Mouse (Mus musculus) neural tube, embryonic 13.5 days (tissue): ENCODE measurements around the gene Clns1a. TPM values are rescaled to one million over a fixed set of nuclear protein-coding genes. Genes with fewer than 3 reads are reported as not detected.
A peak's percentile ranks its signal among the peaks of the same experiment; 100 is the strongest.

Experiments
- ATAC-seq: fragments of 200-750 bp; cut with Nextera tagmentation; 2 replicates; pipeline ENCODE4 v1.8.0; 2017; ENCODE audit warnings: low read depth, mild to moderate bottlenecking, moderate TSS enrichment, moderate library complexity
- H3K27ac ChIP-seq: fragments of 300-500 bp; sonication (generic); replicated peaks from 2 replicates; pipeline ENCODE4 v1.5.1; 2015; ENCODE audit warnings: moderate library complexity, mild to moderate bottlenecking, inconsistent platforms
- H3K27me3 ChIP-seq: fragments of 300-500 bp; sonication (generic); 2 replicates; pipeline ENCODE4 v1.6.1; 2015; ENCODE audit warnings: mild to moderate bottlenecking, inconsistent platforms
- H3K36me3 ChIP-seq: fragments of 300-500 bp; sonication (generic); 2 replicates; pipeline ENCODE4 v1.6.1; 2015; ENCODE audit warnings: mild to moderate bottlenecking, inconsistent platforms
- H3K4me1 ChIP-seq: fragments of 300-500 bp; sonication (generic); replicated peaks from 2 replicates; pipeline ENCODE4 v1.6.1; 2015; ENCODE audit warnings: inconsistent platforms
- H3K4me2 ChIP-seq: fragments of 300-500 bp; sonication (generic); 2 replicates; pipeline ENCODE4 v1.6.1; 2015; ENCODE audit warnings: inconsistent platforms, mild to moderate bottlenecking, moderate library complexity
- H3K4me3 ChIP-seq: fragments of 300-500 bp; sonication (generic); 2 replicates; pipeline ENCODE4 v1.5.1; 2015; ENCODE audit warnings: mild to moderate bottlenecking, inconsistent platforms
- H3K9ac ChIP-seq: fragments of 300-500 bp; sonication (generic); 2 replicates; pipeline ENCODE4 v1.6.1; 2015; ENCODE audit warnings: moderate library complexity, mild to moderate bottlenecking, inconsistent platforms
- H3K9me3 ChIP-seq: fragments of 300-500 bp; sonication (generic); 2 replicates; pipeline ENCODE4 v1.6.1; 2016; ENCODE audit warnings: inconsistent platforms
- WGBS: fragments of 180-500 bp; shearing (Covaris S2); methylation state at CpG from one replicate; pipeline ENCODE4 v1.1.7; 2015; 5-methylcytosine and 5-hydroxymethylcytosine counted together
- polyA plus RNA-seq: library from polyadenylated mRNA; unstranded; fragments of >200 nt; fragmentation: Nextera tagmentation; extraction: Ambion mirVana; gene quantifications from 2 replicates; pipeline ENCODE4 v1.2.1, GENCODE M21; 2015

Clns1a gene
- polyA plus RNA-seq, 1 experiment from 2014 or later: 193 TPM

DNA sequence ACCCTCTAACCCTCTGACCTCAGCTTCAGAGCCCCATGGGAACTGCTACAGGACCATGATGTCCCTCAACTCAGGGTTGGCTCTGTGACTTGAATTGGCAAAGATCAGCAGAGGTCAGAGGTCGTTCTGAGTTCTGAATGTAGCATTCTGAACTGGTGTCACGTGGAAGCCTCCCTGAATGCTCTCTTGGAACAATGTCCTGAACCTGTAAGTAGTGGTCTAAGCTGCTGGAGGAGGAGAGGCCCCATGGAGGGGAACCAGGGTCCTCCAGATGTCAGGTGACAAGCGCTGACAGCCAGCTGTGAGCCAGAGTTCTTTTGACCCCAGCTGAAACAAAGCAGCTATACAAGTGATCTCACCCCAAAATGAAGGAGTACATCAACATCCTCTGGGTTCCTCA lies 34.0 kb downstream of the Clns1a start:
- H3K4me1 ChIP-seq: peaks cover 19% of the 10 kb centered on the region
- no peak overlapping the region for H3K9ac ChIP-seq
- H3K4me3 ChIP-seq: no peak overlapping the region
- peaks cover 7% of the 10 kb centered on the region for H3K36me3 ChIP-seq
- WGBS: 48% methylated on average over 3 of the region's 3 CpGs
- no peaks in the 10 kb centered on the region for H3K27me3 ChIP-seq
- no peak for ATAC-seq
- no peak overlapping the region for H3K27ac ChIP-seq
- H3K4me2 ChIP-seq: no peak overlapping the region
- H3K9me3 ChIP-seq: no peaks in the 10 kb centered on the region

DNA sequence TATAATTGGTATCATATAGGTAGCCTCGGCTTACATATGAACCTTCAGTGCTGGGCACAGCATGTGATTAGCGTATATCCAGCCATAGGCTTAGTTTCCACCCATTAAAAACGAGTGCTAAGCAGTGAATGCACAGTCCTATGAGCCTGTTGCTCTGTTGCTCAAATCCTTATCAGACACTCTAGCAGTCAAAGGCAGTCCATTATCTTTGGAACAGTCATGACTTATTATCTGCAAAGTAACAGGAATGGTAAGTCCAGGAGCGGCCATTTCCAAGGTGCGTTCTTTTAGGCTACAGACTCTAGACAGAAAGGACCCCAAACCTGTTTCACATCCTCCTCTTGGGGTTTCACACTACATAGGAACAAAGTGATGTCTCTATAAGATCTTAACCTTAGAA lies 37.2 kb downstream of the Clns1a start:
- no peak overlapping the region for H3K4me2 ChIP-seq
- peaks cover 33% of the 10 kb centered on the region for H3K4me1 ChIP-seq
- H3K27ac ChIP-seq: no peak overlapping the region
- no peaks in the 10 kb centered on the region for H3K27me3 ChIP-seq
- no peak for ATAC-seq
- WGBS: 95% methylated on average over 5 of the region's 5 CpGs
- no peak overlapping the region for H3K4me3 ChIP-seq
- no peaks in the 10 kb centered on the region for H3K36me3 ChIP-seq
- H3K9me3 ChIP-seq: no peaks in the 10 kb centered on the region
- no peak overlapping the region for H3K9ac ChIP-seq

DNA sequence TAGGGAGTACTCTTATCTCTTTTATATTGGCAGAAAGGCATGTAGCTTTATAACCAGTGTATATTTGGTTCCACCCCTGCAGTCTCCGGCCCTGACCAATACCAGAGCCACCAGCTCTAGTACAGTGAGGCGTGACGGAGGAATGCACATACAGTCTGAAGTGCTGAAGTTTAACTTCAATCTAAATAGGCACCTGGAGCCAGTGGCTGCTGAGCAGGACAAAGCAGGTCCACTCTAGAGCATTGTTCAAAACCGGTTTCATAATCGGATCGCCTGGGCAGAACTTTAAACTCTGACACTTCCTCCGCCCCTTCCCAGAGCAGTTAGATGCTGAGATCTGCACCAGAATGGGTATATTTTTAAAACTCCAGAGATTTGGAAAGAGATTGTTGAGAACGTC lies 38.6 kb downstream of the Clns1a start:
- no peak for ATAC-seq
- Histone ChIP-seq H3K4me1 (peaks cover 24% of the 10 kb centered on the region), H3K4me2 (no peak overlapping the region), H3K4me3 (no peak overlapping the region), H3K9me3 (no peaks in the 10 kb centered on the region), H3K9ac (no peak overlapping the region), H3K36me3 (no peaks in the 10 kb centered on the region), H3K27me3 (no peaks in the 10 kb centered on the region), H3K27ac (no peak overlapping the region)
- WGBS: 85% methylated on average over 8 of the region's 8 CpGs

DNA sequence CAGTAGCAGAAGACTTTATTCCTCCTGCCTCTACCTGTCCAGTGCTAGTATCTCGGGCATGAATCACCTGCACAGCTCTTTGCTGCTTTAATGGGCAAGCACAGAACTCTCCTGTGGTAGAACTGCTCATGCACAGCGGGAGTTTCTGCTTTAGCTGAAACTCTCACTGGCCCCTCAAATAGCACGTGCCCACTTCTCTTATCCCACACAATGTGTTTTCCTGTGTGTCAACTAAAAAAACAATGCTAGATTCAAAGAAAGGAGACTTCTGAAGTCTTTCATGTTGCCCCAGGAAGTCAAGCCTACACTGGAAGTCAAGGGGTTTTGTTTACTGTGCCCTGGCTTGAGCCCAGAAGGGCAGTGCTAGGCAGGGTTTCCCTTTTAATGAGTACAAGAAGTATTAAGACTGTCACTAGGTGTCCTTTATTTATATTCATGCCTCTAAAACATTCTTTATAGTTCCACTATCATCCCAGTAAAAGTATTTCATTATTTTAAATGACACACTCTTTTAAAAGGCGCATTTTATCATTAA lies 39.5 kb downstream of the Clns1a start:
- no peak for ATAC-seq

DNA sequence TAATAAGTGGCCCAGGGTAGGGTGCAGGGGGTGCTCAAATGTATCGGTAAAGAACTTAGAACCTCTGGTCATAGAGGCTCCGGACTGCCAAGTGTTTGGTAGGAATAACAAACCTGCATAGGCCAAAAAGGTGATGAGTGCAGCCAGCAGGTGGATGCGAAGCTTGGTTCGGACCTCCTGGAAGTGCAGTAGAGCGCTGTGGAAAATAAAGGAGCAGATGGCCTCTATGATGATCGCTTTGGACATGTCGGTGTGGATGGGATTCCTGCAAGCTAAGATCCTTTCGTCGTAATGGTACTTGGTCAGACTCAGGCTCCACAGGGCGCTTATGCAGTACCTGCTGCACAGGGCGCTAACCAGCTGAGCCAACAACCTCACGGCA lies 40.8 kb downstream of the Clns1a start:
- WGBS: 8% methylated on average over 12 of the region's 12 CpGs
- Histone ChIP-seq H3K4me1 (peaks cover 21% of the 10 kb centered on the region), H3K9ac (peak overlapping the region; percentile 77), H3K9me3 (no peaks in the 10 kb centered on the region), H3K27me3 (no peaks in the 10 kb centered on the region), H3K4me3 (peak overlapping the region; percentile 70), H3K27ac (no peak overlapping the region), H3K36me3 (no peaks in the 10 kb centered on the region), H3K4me2 (peak overlapping the region; percentile 97)
- no peak for ATAC-seq

More for the DNA sequence above, 39.5 kb downstream of the Clns1a start:
- Histone ChIP-seq H3K4me1 (peaks cover 21% of the 10 kb centered on the region), H3K4me3 (no peak overlapping the region), H3K4me2 (peak overlapping the region; percentile 13; the same call in 1 of the 2 replicates), H3K27me3 (no peaks in the 10 kb centered on the region), H3K36me3 (no peaks in the 10 kb centered on the region), H3K9me3 (no peaks in the 10 kb centered on the region), H3K9ac (no peak overlapping the region), H3K27ac (no peak overlapping the region)
- 40% methylated on average over 4 of the region's 4 CpGs for WGBS

DNA sequence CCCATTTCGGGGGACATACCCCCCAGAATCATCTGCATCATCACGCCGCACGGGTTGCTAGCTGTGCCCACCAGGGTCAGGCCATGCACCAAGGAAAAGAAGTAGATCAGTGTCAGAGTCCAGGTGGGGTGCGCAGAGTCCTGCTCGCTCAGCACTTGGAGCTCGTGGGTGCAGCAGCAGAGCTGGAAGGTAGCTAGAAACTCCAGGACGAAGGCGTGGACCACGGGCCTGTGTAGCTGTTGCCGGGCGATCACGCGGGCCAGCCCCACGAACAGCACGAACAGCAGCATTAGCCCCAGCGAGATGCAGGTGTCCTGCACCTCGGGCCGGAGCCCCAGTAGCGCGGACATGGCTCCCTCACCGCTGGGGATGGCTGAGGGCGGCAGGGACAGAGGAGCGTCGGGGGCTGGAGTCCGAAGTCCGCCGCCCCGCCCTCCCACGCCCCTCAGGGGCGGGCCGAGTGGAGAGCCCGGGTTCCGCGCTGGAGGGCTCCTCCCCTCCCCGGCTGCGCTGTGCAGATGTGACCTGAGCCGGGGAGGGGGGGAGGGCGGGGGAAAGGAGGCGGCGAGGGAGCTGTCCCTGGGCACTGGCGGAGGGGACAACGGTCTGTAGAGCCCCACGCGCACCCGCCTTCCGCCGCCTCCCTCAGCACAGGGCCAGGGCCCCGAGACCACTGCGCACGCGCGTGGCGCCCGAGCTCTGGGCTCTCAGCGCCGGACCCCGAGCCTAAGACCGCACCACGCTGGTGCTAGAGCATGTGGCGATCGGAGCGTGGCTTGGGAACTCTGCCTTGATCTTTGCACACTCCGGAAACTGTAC lies 41.4 kb downstream of the Clns1a start, which contains the start of gene Aqp11:
Aqp11 (minus strand) TSS at position 652 of the 819 bp plus-strand sequence.
- ATAC-seq: peak; percentile 94
- WGBS: under 1% methylated on average over 47 of the region's 64 CpGs
- peak within 1 kb of the TSS; percentile 97 for H3K4me2 ChIP-seq
- H3K27ac ChIP-seq: peak within 1 kb of the TSS; percentile 9; the same call in 1 of the 2 replicates
- peaks cover 21% of the 10 kb centered on the region for H3K4me1 ChIP-seq
- H3K27me3 ChIP-seq: no peaks in the 10 kb centered on the region
- peak within 1 kb of the TSS; percentile 70 for H3K4me3 ChIP-seq
- peak within 1 kb of the TSS; percentile 77 for H3K9ac ChIP-seq
- H3K36me3 ChIP-seq: no peaks in the 10 kb centered on the region
- no peaks in the 10 kb centered on the region for H3K9me3 ChIP-seq

DNA sequence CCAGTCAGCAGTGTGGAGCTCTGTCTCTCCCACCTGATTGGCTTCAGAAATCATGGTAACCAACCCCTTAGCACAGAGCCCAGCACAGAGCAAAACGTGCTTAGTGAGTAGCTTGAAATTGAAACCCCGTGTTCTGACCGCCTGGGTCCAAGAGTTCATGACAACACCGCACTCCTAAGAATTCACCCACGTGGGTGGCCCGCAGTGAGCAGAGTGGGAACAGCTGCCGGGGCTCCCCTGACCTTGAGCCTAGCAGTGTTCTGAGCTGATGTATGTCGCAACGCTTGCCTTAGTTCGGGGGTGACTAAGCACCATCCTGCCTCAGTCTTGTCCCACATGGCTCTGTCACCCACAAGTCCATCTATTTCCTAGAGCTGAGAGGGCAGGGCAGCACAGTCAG lies 44.5 kb downstream of the Clns1a start:
- Histone ChIP-seq H3K27ac (no peak overlapping the region), H3K4me2 (no peak overlapping the region), H3K9ac (no peak overlapping the region), H3K9me3 (no peaks in the 10 kb centered on the region), H3K27me3 (no peaks in the 10 kb centered on the region), H3K36me3 (no peaks in the 10 kb centered on the region), H3K4me3 (no peak overlapping the region), H3K4me1 (peaks cover 16% of the 10 kb centered on the region)
- no peak for ATAC-seq
- WGBS: 60% methylated on average over 10 of the region's 10 CpGs

DNA sequence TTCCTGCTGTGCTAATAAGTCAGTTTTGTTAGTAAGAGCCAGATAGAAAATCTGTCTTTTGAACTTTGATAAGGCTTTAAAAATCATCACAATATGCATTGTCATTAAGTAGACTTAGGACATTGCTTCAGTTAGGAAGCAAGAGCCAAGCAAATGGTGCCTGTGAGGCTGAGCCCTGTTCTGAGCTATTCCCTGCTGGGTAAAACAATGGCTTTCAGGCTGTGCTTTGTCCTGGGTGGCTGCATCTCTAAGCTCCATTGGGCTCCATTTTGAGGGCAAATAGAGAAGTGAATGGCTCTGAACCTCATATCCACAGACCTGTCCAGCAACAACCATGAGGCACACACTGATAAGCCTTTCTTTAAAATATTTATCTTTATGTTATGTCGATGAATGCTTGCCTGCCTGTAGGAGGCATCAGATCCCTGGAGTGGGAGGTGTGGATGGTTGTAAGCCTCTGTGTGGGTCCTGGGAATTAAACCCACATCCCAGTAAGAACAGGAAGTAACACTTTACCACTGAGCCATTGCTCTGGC lies 45.4 kb downstream of the Clns1a start:
- peaks cover 9% of the 10 kb centered on the region for H3K4me1 ChIP-seq
- no peaks in the 10 kb centered on the region for H3K27me3 ChIP-seq
- 16% methylated on average over 1 of the region's 1 CpGs for WGBS
- no peaks in the 10 kb centered on the region for H3K9me3 ChIP-seq
- no peak for ATAC-seq
- no peaks in the 10 kb centered on the region for H3K36me3 ChIP-seq
- H3K4me2 ChIP-seq: no peak overlapping the region
- no peak overlapping the region for H3K27ac ChIP-seq
- H3K9ac ChIP-seq: no peak overlapping the region
- H3K4me3 ChIP-seq: no peak overlapping the region

DNA sequence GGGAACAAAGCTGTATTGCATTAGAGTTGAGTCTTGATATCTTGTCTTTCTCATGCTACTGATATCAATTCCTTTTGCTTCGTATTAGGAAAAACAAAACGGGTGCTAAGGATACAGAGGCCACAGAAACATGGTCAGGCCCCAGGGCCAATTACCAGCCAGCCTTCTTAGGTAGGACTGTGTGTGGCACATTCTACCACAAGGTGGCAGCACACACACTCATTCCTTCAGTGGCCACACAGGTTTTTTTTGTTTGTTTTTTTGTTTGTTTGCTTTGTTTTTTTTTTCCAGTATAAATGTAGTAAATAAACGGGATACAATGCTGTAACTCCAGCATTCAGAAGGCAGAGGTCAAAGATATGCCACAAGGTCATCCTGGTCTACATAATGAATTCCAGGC lies 48.9 kb downstream of the Clns1a start:
- H3K27me3 ChIP-seq: no peaks in the 10 kb centered on the region
- H3K9me3 ChIP-seq: no peaks in the 10 kb centered on the region
- no peak for ATAC-seq
- 28% methylated on average over 3 of the region's 3 CpGs for WGBS
- H3K9ac ChIP-seq: no peak overlapping the region
- H3K4me3 ChIP-seq: no peak overlapping the region
- H3K36me3 ChIP-seq: no peaks in the 10 kb centered on the region
- H3K4me1 ChIP-seq: peaks cover 15% of the 10 kb centered on the region; the same call in 1 of the 2 replicates
- no peak overlapping the region for H3K4me2 ChIP-seq
- no peak overlapping the region for H3K27ac ChIP-seq

DNA sequence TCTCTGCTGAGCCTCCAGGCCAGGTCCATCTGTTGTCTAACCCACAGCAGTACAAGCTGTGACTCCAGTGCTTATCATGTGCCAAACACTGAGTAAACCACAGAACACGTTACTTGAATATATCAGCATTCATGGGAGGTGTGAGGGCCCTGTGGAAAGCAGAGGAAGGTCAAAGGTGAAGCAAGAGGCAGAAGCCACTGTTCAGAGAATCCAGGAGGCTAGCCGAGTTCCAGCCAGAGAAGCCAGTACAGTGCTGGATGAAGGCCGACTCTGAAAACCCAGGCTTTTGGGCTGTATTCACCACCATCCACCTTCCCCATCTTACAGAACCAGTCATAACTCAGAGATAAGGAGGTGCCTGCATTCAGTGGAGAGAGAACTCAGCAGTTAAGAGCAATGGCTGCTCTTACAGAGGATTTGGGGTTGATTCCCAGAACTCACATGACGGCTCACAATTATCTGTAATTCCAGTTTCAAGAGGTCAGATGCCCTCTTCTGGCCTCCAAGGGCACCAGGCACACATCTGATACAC lies 50.8 kb downstream of the Clns1a start:
- Histone ChIP-seq H3K4me3 (no peak overlapping the region), H3K9ac (no peak overlapping the region), H3K27ac (no peak overlapping the region), H3K27me3 (no peaks in the 10 kb centered on the region), H3K4me2 (no peak overlapping the region), H3K4me1 (peaks cover 15% of the 10 kb centered on the region; the same call in 1 of the 2 replicates), H3K9me3 (no peaks in the 10 kb centered on the region), H3K36me3 (no peaks in the 10 kb centered on the region)
- no peak for ATAC-seq
- 78% methylated on average over 4 of the region's 4 CpGs for WGBS

DNA sequence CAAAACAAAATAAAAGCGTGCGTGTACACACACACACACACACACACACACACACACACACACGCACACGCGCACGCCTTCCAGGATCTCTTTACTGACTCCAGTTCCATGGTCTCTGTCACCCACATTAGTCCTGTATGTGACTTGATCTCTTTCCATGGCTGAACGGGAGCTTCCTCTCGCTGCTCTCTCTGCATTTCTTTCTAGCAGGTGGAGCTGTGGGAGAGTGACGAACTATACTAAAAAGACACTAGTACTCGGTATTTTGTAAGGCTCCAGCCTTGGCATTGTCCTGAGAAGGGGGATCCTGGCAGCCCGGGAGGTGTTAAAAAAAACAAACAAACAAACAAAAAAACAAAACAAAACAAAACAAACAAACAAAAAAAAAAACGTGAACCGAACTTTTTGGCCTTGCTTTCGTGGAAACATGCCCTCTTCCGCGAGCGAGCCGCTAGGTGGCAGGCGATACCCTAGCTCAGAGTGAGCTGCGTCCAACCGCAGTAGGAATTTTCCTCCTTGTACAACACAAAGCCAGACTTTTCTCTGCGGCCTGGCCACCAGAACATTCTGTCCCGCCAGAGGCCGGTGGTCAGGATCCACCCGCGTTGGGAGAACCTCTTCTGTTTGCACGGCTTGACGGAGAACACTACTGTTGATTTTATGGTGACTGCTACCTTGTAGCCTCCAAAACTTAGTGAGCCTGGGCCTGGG lies 51.5 kb downstream of the Clns1a start:
- Histone ChIP-seq H3K9ac (no peak overlapping the region), H3K4me2 (peak overlapping the region; percentile 26; the same call in 1 of the 2 replicates), H3K27me3 (no peaks in the 10 kb centered on the region), H3K9me3 (no peaks in the 10 kb centered on the region), H3K36me3 (no peaks in the 10 kb centered on the region), H3K4me3 (no peak overlapping the region), H3K27ac (no peak overlapping the region), H3K4me1 (peaks cover 15% of the 10 kb centered on the region; the same call in 1 of the 2 replicates)
- 27% methylated on average over 28 of the region's 28 CpGs for WGBS
- ATAC-seq: peak; percentile 66
